Mouse (Mus musculus) bone marrow macrophage, adult 2 months (primary cell): ENCODE data around the gene Bcl2l13.

Source experiments
- CTCF ChIP-seq: IDR thresholded peaks from 2 replicates; pipeline ENCODE4 v1.5.1; 2012; ENCODE audit warnings: low read depth, mild to moderate bottlenecking, low read length, moderate library complexity
- POLR2A ChIP-seq: IDR thresholded peaks from 2 replicates; pipeline ENCODE4 v1.6.1; 2012; ENCODE audit warnings: mild to moderate bottlenecking, low read depth, low read length, borderline replicate concordance

DNA sequence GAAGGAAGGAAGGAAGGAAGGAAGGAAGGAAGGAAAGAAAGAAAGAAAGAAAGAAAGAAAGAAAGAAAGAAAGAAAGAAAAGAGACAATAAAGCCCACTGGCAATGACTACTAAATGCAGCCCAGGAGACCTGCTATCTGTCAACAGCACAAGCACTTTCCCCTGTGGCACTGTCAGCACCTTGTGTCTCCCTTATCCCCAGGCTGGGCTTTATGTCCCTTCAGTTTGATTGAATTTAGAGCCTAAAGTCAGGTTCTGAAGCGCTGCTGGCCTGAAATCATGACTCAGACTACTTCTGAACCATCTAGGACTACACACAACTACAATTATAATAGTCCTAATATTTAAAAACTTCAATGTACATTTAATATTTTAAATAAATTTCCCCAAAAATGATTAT lies 15.1 kb upstream of the Bcl2l13 start:
- TF ChIP-seq CTCF (no peak), POLR2A (no peak)
